Mouse (Mus musculus): ENCODE results near the gene Ssc4d.

- TF ChIP-seq GATA1 (IDR thresholded peaks at IDR 0.05; ENCODE audit: low read length) = no peak
- TF ChIP-seq TAL1 (IDR thresholded peaks at IDR 0.05; ENCODE audit: low read length) = no peak
These were observed 30.2 kb upstream of the Ssc4d start for GRCm38 (mm10) chr5:136004537-136004936.
